Mouse (Mus musculus) frontal cortex, postnatal 14 days (tissue): ENCODE measurements at regions not wholly inside any gene's neighbourhood (a gene's known extent, or its start where the extent isn't known, plus 50 kb on each side); places are given as distances from the start of the nearest gene placed in this dataset.
A peak's percentile ranks its signal among the peaks of the same experiment; 100 is the strongest.

ENCODE experiments used
- DNase-seq, 2 experiments: peaks; one replicate each; pipeline ENCODE4 v3.0.0; 2022; ENCODE audit warnings: low spot score in 2 of 2

- no peak for DNase-seq
Observed at GRCm38 (mm10) chr3:66878336-66878735, 102.9 kb upstream of the Rsrc1 start.

- peak in 1 of 2 experiments; percentile 2 for DNase-seq
Observed at GRCm38 (mm10) chr3:66882697-66883096, 98.5 kb upstream of the Rsrc1 start.

GRCm38 (mm10) chr3:66895731-66896130 is 85.5 kb upstream of the Rsrc1 start:
- no peak for DNase-seq
